Mouse (Mus musculus): ENCODE measurements around the gene Cyp20a1. TPM values are rescaled to one million over a fixed set of nuclear protein-coding genes. Genes with fewer than 3 reads are reported as not detected.
A peak's percentile ranks its signal among the peaks of the same experiment; 100 is the strongest.

Cyp20a1 gene
- polyA plus RNA-seq, 1 experiment from 2014 or later = 20.6 TPM

DNA sequence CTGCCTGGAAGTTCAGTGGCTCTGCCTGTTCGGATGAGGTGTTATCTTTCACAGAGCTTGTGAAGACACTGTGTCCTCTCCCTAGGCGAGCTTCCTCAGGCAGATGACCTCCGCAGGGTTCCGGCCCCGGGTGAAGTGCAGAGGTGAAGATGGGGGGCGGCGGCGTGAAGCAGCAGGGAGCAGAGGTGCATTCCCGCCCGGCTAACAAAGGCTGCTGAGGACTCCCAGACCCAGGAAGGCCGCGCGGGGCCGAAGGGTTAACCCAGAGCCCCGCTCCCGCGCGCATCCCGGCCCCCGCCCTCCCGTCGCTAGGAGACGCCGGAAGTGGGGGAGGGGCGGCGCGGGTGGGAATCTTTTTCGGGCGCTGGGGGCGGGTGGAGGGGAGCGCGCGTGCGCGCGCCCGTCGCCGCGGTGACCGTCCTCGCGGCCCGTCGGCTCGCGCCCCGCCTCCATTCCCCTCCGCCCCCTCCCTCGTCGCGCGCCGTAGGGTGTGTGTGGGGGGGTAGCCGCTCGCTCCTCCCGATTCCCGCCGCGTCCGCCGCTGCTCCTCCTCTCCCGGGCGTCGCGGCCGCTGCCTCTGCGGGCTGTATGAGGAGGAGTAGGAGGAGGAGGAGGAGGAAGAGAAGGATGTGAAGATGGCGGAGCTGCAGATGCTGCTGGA, 66.2 kb downstream of the Cyp20a1 start, which contains the start of gene Abi2:
TSS of gene Abi2 (plus strand) at position 452 of the 661 bp plus-strand sequence.
- ATAC-seq (ENCODE audit: insufficient number of reproducible peaks, insufficient read depth, low FRiP score, low TSS enrichment) = peak; percentile 91
- Histone ChIP-seq H3K9ac (peak within 1 kb of the TSS; percentile 92), H3K4me3 (peak within 1 kb of the TSS; percentile 94), H3K27ac (peak within 1 kb of the TSS; percentile 96), H3K4me2 (replicated peaks) (peak within 1 kb of the TSS; percentile 60), H3K9me3 (no peaks in the 10 kb centered on the region), H3K27me3 (no peaks in the 10 kb centered on the region), H3K4me1 (peaks cover 10% of the 10 kb centered on the region), H3K36me3 (no peaks in the 10 kb centered on the region)
- WGBS = under 1% methylated on average over 36 of the region's 69 CpGs

DNA sequence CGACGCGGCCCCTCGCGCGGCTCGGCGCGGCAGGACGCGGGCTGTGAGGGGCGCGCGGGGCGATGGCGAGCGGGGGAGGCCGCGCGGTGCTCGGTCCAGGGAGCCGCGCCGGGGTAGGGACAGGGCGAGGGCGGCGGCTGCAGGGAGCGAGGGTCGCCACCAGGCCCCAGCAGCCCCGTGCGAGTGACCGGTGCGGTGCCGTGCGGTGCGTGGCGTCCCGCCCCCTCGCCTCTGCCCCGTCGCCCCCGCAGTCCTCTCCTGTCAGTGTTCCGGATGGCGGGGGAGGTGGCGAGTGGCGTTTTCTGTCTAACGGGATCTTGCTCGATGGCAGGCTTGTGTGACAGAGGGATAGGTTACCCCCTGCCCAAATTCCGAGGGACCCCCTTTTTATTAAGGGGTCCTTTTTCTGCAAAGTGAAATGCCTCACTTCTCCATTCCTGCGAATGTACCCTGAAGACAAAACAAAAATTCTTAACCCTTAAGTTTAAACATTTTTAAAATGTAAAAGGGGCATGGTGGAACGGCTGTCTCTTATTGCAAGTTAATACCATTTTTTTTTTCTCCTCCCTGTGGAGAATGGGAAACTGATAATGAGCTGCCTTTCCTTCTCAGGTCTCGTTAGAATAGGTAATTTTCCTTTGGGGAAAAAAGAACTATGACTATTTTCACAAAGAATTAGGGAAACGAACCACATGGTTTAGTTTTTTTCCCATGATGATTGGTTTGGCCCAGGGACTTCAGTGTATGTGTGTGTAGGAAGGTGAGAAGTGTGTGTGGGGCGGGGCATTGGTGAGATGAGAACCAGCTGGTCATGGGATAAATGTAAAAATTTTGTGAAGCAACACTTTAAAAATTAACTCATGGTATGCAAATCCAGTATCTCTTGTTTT, 67.0 kb downstream of the Cyp20a1 start:
- ATAC-seq (ENCODE audit: insufficient number of reproducible peaks, insufficient read depth, low FRiP score, low TSS enrichment) = peak; percentile 86
- H3K9ac ChIP-seq = peak overlapping the region; percentile 92
- H3K4me3 ChIP-seq = peak overlapping the region; percentile 94
- no peaks in the 10 kb centered on the region for H3K9me3 ChIP-seq
- H3K36me3 ChIP-seq = no peaks in the 10 kb centered on the region
- peak overlapping the region; percentile 96 for H3K27ac ChIP-seq
- under 1% methylated on average over 54 of the region's 54 CpGs for WGBS
- peak overlapping the region; percentile 60 for H3K4me2 ChIP-seq (replicated peaks)
- peaks cover 10% of the 10 kb centered on the region for H3K4me1 ChIP-seq
- H3K27me3 ChIP-seq = no peaks in the 10 kb centered on the region

DNA sequence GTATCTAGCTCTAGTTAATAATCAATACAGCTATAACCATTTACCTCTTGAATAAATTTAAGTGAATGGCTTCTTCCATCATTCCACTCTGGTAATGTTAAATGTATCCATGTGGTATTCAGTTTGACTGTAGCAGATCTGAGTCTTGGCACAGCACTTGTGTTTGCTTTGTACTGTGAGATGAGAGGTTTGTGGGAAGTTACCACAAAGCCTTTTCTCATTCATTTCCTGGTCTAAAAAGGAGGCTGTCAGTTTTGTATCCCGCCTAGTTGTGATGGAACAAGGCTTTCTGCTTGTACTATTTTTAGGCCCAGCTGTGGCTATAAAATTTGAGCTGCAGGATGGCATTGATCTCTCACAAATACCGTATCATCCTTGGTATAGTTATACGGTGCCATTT, 73.6 kb downstream of the Cyp20a1 start:
- H3K9ac ChIP-seq = no peak overlapping the region
- WGBS = 67% methylated on average over 3 of the region's 3 CpGs
- H3K9me3 ChIP-seq = no peaks in the 10 kb centered on the region
- H3K4me2 ChIP-seq (replicated peaks) = no peak overlapping the region
- H3K27me3 ChIP-seq = no peaks in the 10 kb centered on the region
- no peaks in the 10 kb centered on the region for H3K36me3 ChIP-seq
- H3K27ac ChIP-seq = no peak overlapping the region
- peaks cover 1% of the 10 kb centered on the region; the same call in 1 of the 2 replicates for H3K4me1 ChIP-seq
- H3K4me3 ChIP-seq = no peak overlapping the region
- ATAC-seq (ENCODE audit: insufficient number of reproducible peaks, insufficient read depth, low FRiP score, low TSS enrichment) = no peak

GRCm38 (mm10) chr1:60423882-60424281, 80.8 kb downstream of the Cyp20a1 start:
- Histone ChIP-seq H3K4me1 (no peaks in the 10 kb centered on the region), H3K9ac (no peak overlapping the region), H3K4me3 (no peak overlapping the region), H3K9me3 (no peaks in the 10 kb centered on the region), H3K4me2 (replicated peaks) (no peak overlapping the region), H3K27me3 (no peaks in the 10 kb centered on the region), H3K36me3 (no peaks in the 10 kb centered on the region), H3K27ac (no peak overlapping the region)
- no peak for ATAC-seq (ENCODE audit: insufficient number of reproducible peaks, insufficient read depth, low FRiP score, low TSS enrichment)
- WGBS = 91% methylated on average over 1 of the region's 1 CpGs

DNA sequence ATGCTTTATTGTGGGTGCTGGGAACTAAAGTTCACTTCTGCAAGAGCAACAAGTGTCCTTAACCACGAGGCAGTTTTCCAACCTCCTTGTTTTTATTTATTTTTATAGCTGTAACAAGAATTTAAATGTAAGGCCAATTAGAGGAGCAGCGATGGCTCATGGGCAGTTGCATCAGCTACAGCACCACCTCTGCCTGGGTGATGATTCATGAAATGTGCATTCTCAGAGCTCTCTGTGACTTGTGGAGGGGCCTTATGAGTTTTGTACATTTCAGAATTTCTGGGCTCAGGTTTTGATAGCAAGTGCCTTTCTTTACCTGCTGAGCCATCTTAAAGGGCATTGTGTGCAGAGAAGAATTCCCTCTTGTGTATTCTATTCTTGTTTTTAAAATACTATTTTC, 85.2 kb downstream of the Cyp20a1 start:
- Histone ChIP-seq H3K36me3 (no peaks in the 10 kb centered on the region), H3K27me3 (no peaks in the 10 kb centered on the region), H3K4me1 (no peaks in the 10 kb centered on the region), H3K27ac (no peak overlapping the region), H3K9me3 (no peaks in the 10 kb centered on the region), H3K9ac (no peak overlapping the region), H3K4me2 (replicated peaks) (no peak overlapping the region), H3K4me3 (no peak overlapping the region)
- ATAC-seq (ENCODE audit: insufficient number of reproducible peaks, insufficient read depth, low FRiP score, low TSS enrichment) = no peak
- WGBS = 88% methylated on average over 2 of the region's 2 CpGs

- no peaks in the 10 kb centered on the region for H3K36me3 ChIP-seq
- no peaks in the 10 kb centered on the region for H3K4me1 ChIP-seq
- no peak overlapping the region for H3K9ac ChIP-seq
- no peak for ATAC-seq (ENCODE audit: insufficient number of reproducible peaks, insufficient read depth, low FRiP score, low TSS enrichment)
- no peak overlapping the region for H3K4me3 ChIP-seq
- H3K27ac ChIP-seq = no peak overlapping the region
- WGBS = 73% methylated on average over 2 of the region's 2 CpGs
- H3K27me3 ChIP-seq = no peaks in the 10 kb centered on the region
- H3K9me3 ChIP-seq = no peaks in the 10 kb centered on the region
- no peak overlapping the region for H3K4me2 ChIP-seq (replicated peaks)
These were observed 85.8 kb downstream of the Cyp20a1 start for GRCm38 (mm10) chr1:60428932-60429331.

DNA sequence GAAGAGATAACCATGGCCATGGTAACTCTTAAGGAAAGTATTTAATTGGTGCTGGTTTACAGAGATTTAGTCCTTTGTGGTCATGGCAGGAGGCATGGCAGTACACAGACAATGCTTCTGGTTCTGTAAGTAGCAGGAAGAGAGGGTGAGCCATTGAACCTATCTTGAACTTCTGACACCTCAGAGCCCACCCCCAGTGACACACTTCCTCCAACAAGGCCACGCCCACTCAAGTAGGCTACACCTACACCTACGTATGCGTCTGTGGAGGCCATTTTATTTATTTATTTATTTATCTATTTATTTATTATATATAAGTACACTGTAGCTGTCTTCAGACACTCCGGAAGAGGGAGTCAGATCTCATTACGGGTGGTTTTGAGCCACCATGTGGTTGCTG, 88.4 kb downstream of the Cyp20a1 start:
- Histone ChIP-seq H3K9ac (no peak overlapping the region), H3K4me2 (replicated peaks) (no peak overlapping the region), H3K36me3 (no peaks in the 10 kb centered on the region), H3K27me3 (no peaks in the 10 kb centered on the region), H3K4me3 (no peak overlapping the region), H3K4me1 (no peaks in the 10 kb centered on the region), H3K9me3 (no peaks in the 10 kb centered on the region), H3K27ac (no peak overlapping the region)
- no peak for ATAC-seq (ENCODE audit: insufficient number of reproducible peaks, insufficient read depth, low FRiP score, low TSS enrichment)
- 92% methylated on average over 5 of the region's 5 CpGs for WGBS

DNA sequence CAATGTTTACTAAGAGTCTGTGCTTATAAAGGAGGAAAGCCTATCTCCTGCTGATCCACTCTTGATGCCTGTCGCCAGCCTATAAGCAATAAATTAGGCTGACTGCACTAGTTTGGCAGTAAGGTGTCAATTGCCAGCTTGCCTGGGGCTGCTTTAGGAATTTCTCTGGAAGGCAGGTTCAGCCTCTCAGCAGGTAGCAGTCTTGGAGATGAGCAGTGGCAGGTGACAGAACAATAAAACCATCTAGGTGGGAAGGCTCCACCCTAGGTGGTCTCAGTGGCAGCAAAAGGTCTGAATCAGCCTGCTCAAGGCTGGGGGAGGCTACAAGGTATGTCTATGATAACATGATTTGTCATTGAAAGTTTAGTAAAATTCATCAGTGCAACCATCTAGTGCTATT, 89.4 kb downstream of the Cyp20a1 start:
- Histone ChIP-seq H3K9ac (no peak overlapping the region), H3K4me3 (no peak overlapping the region), H3K4me2 (replicated peaks) (no peak overlapping the region), H3K27ac (no peak overlapping the region), H3K9me3 (no peaks in the 10 kb centered on the region), H3K4me1 (no peaks in the 10 kb centered on the region), H3K36me3 (no peaks in the 10 kb centered on the region), H3K27me3 (no peaks in the 10 kb centered on the region)
- ATAC-seq (ENCODE audit: insufficient number of reproducible peaks, insufficient read depth, low FRiP score, low TSS enrichment) = no peak
- 31% methylated on average over 1 of the region's 1 CpGs for WGBS

Other genes with a start within 250 kb of the Cyp20a1 start
- 7.8 and 8.2 TPM in 2 replicates for gene Carf, start 245.1 kb upstream of the Cyp20a1 start, polyA plus RNA-seq (2016; fragmentation: Nextera tagmentation; extraction: Ambion mirVana)
- 48.3 and 49.4 TPM in 2 replicates for gene Wdr12, start 244.7 kb upstream of the Cyp20a1 start, polyA plus RNA-seq (2016; fragmentation: Nextera tagmentation; extraction: Ambion mirVana)
- 10.6 and 10.9 TPM in 2 replicates for gene Nbeal1, start 162.7 kb upstream of the Cyp20a1 start, polyA plus RNA-seq (2016; fragmentation: Nextera tagmentation; extraction: Ambion mirVana)
- 32.0 and 32.2 TPM in 2 replicates for gene Abi2, start 66.3 kb downstream of the Cyp20a1 start, polyA plus RNA-seq (2016; fragmentation: Nextera tagmentation; extraction: Ambion mirVana)
- 23.4 and 25.6 TPM in 2 replicates for gene Raph1, start 223.8 kb downstream of the Cyp20a1 start, polyA plus RNA-seq (2016; fragmentation: Nextera tagmentation; extraction: Ambion mirVana)

Data from embryonic facial prominence, embryonic 12.5 days (tissue).